In genomic region chr4:87221586-87221985, GRCm38 (mm10) we compare ENCODE assay signal across 7 mouse cellular contexts. TPM values are rescaled to one million over a fixed set of nuclear protein-coding genes. Genes with fewer than 3 reads are reported as not detected.
DNase-seq lines count a peak whose midpoint lies in the region; ATAC-seq and TF ChIP-seq lines count a peak whose summit lies in the region.

No protein-coding gene starts in this region.

- H3K4me1 ChIP-seq in kidney, postnatal 0 days (replicated peaks; ENCODE audit: insufficient read depth, low read length) = no peaks in the 10 kb centered on the region
- H3K4me1 ChIP-seq in E14TG2a.4 (replicated peaks; ENCODE audit: low read depth, low read length) = no peaks in the 10 kb centered on the region
- H3K4me1 ChIP-seq in hindbrain, postnatal 0 days (ENCODE audit: insufficient read depth, low read length) = no peaks in the 10 kb centered on the region

- no peak for ATAC-seq in kidney, postnatal 0 days (replicated peaks; ENCODE audit: low FRiP score, low read depth)
- ATAC-seq in hindbrain, postnatal 0 days = no peak

- H3K36me3 ChIP-seq in kidney, postnatal 0 days (ENCODE audit: insufficient read depth, low read length) = no peaks in the 10 kb centered on the region
- no peaks in the 10 kb centered on the region for H3K36me3 ChIP-seq in E14TG2a.4 (ENCODE audit: insufficient read depth, low read length)
- H3K36me3 ChIP-seq in hindbrain, postnatal 0 days (ENCODE audit: insufficient read depth, low read length) = no peaks in the 10 kb centered on the region

- no peak overlapping the region for H3K27ac ChIP-seq in kidney, postnatal 0 days
- H3K27ac ChIP-seq in hindbrain, postnatal 0 days = no peak overlapping the region

- H3K4me2 ChIP-seq in kidney, postnatal 0 days (ENCODE audit: low read length) = no peak overlapping the region
- H3K4me2 ChIP-seq in hindbrain, postnatal 0 days (ENCODE audit: low read depth, low read length) = no peak overlapping the region

- H3K4me3 ChIP-seq in kidney, postnatal 0 days (replicated peaks; ENCODE audit: low read depth, low read length) = no peak overlapping the region
- peak overlapping the region; percentile 20; the same call in 1 of the 2 replicates for H3K4me3 ChIP-seq in E14TG2a.4 (replicated peaks; ENCODE audit: low read length)
- no peak overlapping the region for H3K4me3 ChIP-seq in hindbrain, postnatal 0 days (ENCODE audit: low read length)

- H3K9ac ChIP-seq in kidney, postnatal 0 days (ENCODE audit: low read depth, low read length) = no peak overlapping the region
- no peak overlapping the region for H3K9ac ChIP-seq in hindbrain, postnatal 0 days (replicated peaks; ENCODE audit: low read length)

- no peak for TF ChIP-seq CTCF in kidney, postnatal 0 days (IDR thresholded peaks at IDR 0.05; ENCODE audit: low read depth)
- TF ChIP-seq CTCF in E14TG2a.4 (conservative IDR thresholded peaks at IDR 0.05; ENCODE audit: low read length) = no peak
- TF ChIP-seq CTCF in hindbrain, postnatal 0 days (IDR thresholded peaks at IDR 0.05; ENCODE audit: low read depth) = no peak

- no peaks in the 10 kb centered on the region for H3K9me3 ChIP-seq in kidney, postnatal 0 days (replicated peaks; ENCODE audit: low read length)
- no peaks in the 10 kb centered on the region for H3K9me3 ChIP-seq in E14TG2a.4 (ENCODE audit: low read length)
- H3K9me3 ChIP-seq in hindbrain, postnatal 0 days (ENCODE audit: low read length) = no peaks in the 10 kb centered on the region

- DNase-seq in kidney, postnatal 0 days (ENCODE audit: low spot score) = peak; percentile 76
- no peak for DNase-seq in kidney, adult 18-20 months
- DNase-seq in ZHBTc4 (ENCODE audit: low read depth, low spot score) = peak; percentile 67
- peak; percentile 63 for DNase-seq in hindbrain, postnatal 0 days (ENCODE audit: low spot score)
- DNase-seq in right cerebral cortex, postnatal 4 days = no peak
- no peak for DNase-seq in cerebellum, adult 8-10 months

- H3K27me3 ChIP-seq in kidney, postnatal 0 days (ENCODE audit: insufficient read depth, low read length) = no peaks in the 10 kb centered on the region
- H3K27me3 ChIP-seq in E14TG2a.4 (ENCODE audit: insufficient read depth, low read length) = no peaks in the 10 kb centered on the region; the same call in none of the 2 replicates
- H3K27me3 ChIP-seq in hindbrain, postnatal 0 days (ENCODE audit: insufficient read depth, low read length) = no peaks in the 10 kb centered on the region

- WGBS in kidney, postnatal 0 days = 56% methylated on average over 2 of the region's 2 CpGs
- 55% methylated on average over 2 of the region's 2 CpGs for WGBS in hindbrain, postnatal 0 days

RNA-seq across cellular contexts. Expression of gene Slc24a2, which starts 8.7 kb away (rescaled TPM):
- polyA plus RNA-seq in kidney, postnatal 0 days (2015; fragmentation: Nextera tagmentation; extraction: Ambion mirVana) = not detected in 2 replicates
- total RNA-seq in hindbrain, postnatal 0 days (2014; rRNA removed) = 21.4 and 29.6 TPM in 2 replicates
- 5.0 and 5.2 TPM in 2 replicates for polyA plus RNA-seq in hindbrain, postnatal 0 days (2015; fragmentation: Nextera tagmentation; extraction: Ambion mirVana)

Comparison
In these comparisons a context has a peak if more than half of its experiments do, and no peak if none do; other contexts are left out.
1. DNase-seq: peak in kidney, postnatal 0 days (single experiment), ZHBTc4 (single experiment) and hindbrain, postnatal 0 days (single experiment); none in kidney, adult 18-20 months (single experiment), right cerebral cortex, postnatal 4 days (single experiment) and cerebellum, adult 8-10 months (single experiment).